Mouse (Mus musculus): ENCODE measurements around the gene Ppp1r36. TPM values are rescaled to one million over a fixed set of nuclear protein-coding genes. Genes with fewer than 3 reads are reported as not detected.

Gene Ppp1r36
- polyA plus RNA-seq, 1 experiment from 2014 or later: 1.6 TPM

GRCm38 (mm10) chr12:76482446-76482845, 65.1 kb downstream of the Ppp1r36 start:
- no peaks in the 10 kb centered on the region for H3K9me3 ChIP-seq
- ATAC-seq (ENCODE audit: low FRiP score, low read depth): no peak
- 79% methylated on average over 2 of the region's 2 CpGs for WGBS

GRCm38 (mm10) chr12:76482948-76483347, 65.6 kb downstream of the Ppp1r36 start:
- Histone ChIP-seq H3K27ac (replicated peaks) (no peak overlapping the region), H3K4me1 (replicated peaks) (0 out of 2 replicates have a peak, but pooled peaks cover 4% of the 10 kb centered on the region), H3K27me3 (no peaks in the 10 kb centered on the region), H3K9ac (no peak overlapping the region), H3K4me3 (no peak overlapping the region), H3K36me3 (no peaks in the 10 kb centered on the region), H3K9me3 (no peaks in the 10 kb centered on the region), H3K4me2 (no peak overlapping the region)
- WGBS: 88% methylated on average over 2 of the region's 2 CpGs
- ATAC-seq (ENCODE audit: low FRiP score, low read depth): no peak

More at GRCm38 (mm10) chr12:76482446-76482845, 65.1 kb downstream of the Ppp1r36 start:
- H3K36me3 ChIP-seq: no peaks in the 10 kb centered on the region
- no peak overlapping the region for H3K27ac ChIP-seq (replicated peaks)
- H3K9ac ChIP-seq: no peak overlapping the region
- H3K4me3 ChIP-seq: no peak overlapping the region
- no peaks in the 10 kb centered on the region for H3K27me3 ChIP-seq
- no peak overlapping the region for H3K4me2 ChIP-seq
- H3K4me1 ChIP-seq (replicated peaks): 0 out of 2 replicates have a peak, but pooled peaks cover 5% of the 10 kb centered on the region

GRCm38 (mm10) chr12:76484881-76485280, 67.5 kb downstream of the Ppp1r36 start:
- H3K36me3 ChIP-seq: no peaks in the 10 kb centered on the region
- no peak overlapping the region for H3K4me2 ChIP-seq
- no peak overlapping the region for H3K9ac ChIP-seq
- H3K9me3 ChIP-seq: no peaks in the 10 kb centered on the region
- no peak overlapping the region for H3K27ac ChIP-seq (replicated peaks)
- 55% methylated on average over 4 of the region's 4 CpGs for WGBS
- no peaks in the 10 kb centered on the region for H3K4me1 ChIP-seq (replicated peaks)
- no peaks in the 10 kb centered on the region for H3K27me3 ChIP-seq
- ATAC-seq (ENCODE audit: low FRiP score, low read depth): no peak
- H3K4me3 ChIP-seq: no peak overlapping the region

- H3K27ac ChIP-seq (replicated peaks): no peak overlapping the region
- no peak overlapping the region for H3K4me3 ChIP-seq
- no peaks in the 10 kb centered on the region for H3K27me3 ChIP-seq
- WGBS: 63% methylated on average over 11 of the region's 11 CpGs
- no peak overlapping the region for H3K4me2 ChIP-seq
- no peak for ATAC-seq (ENCODE audit: low FRiP score, low read depth)
- no peak overlapping the region for H3K9ac ChIP-seq
- no peaks in the 10 kb centered on the region for H3K9me3 ChIP-seq
- H3K4me1 ChIP-seq (replicated peaks): no peaks in the 10 kb centered on the region
- H3K36me3 ChIP-seq: no peaks in the 10 kb centered on the region
Observed at GRCm38 (mm10) chr12:76485381-76485780, 68.0 kb downstream of the Ppp1r36 start.

GRCm38 (mm10) chr12:76486943-76487342, 69.6 kb downstream of the Ppp1r36 start:
- 80% methylated on average over 9 of the region's 9 CpGs for WGBS
- ATAC-seq (ENCODE audit: low FRiP score, low read depth): no peak
- Histone ChIP-seq H3K9me3 (no peaks in the 10 kb centered on the region), H3K36me3 (no peaks in the 10 kb centered on the region), H3K9ac (no peak overlapping the region), H3K4me2 (no peak overlapping the region), H3K4me1 (replicated peaks) (no peaks in the 10 kb centered on the region), H3K27ac (replicated peaks) (no peak overlapping the region), H3K27me3 (no peaks in the 10 kb centered on the region), H3K4me3 (no peak overlapping the region)

Other genes with a start within 250 kb of the Ppp1r36 start
- 0.21 and 0.51 TPM in 2 replicates for gene Esr2, start 240.3 kb upstream of the Ppp1r36 start, polyA plus RNA-seq (2015; fragmentation: Nextera tagmentation; extraction: Ambion mirVana)
- not detected in 2 replicates for gene Tex21, start 170.8 kb upstream of the Ppp1r36 start, polyA plus RNA-seq (2015; fragmentation: Nextera tagmentation; extraction: Ambion mirVana)
- gene Mthfd1, start 162.2 kb upstream of the Ppp1r36 start, polyA plus RNA-seq (2015; fragmentation: Nextera tagmentation; extraction: Ambion mirVana): 33.1 and 34.1 TPM in 2 replicates
- 10.7 and 12.4 TPM in 2 replicates for gene Akap5, start 92.6 kb upstream of the Ppp1r36 start, polyA plus RNA-seq (2015; fragmentation: Nextera tagmentation; extraction: Ambion mirVana)
- 13.1 and 14.1 TPM in 2 replicates for gene Zbtb25, start 47.9 kb upstream of the Ppp1r36 start, polyA plus RNA-seq (2015; fragmentation: Nextera tagmentation; extraction: Ambion mirVana)
- 3.7 and 3.9 TPM in 2 replicates for gene Zbtb1, start 47.3 kb upstream of the Ppp1r36 start, polyA plus RNA-seq (2015; fragmentation: Nextera tagmentation; extraction: Ambion mirVana)
- 7.3 and 8.7 TPM in 2 replicates for gene Hspa2, start 13.4 kb upstream of the Ppp1r36 start, polyA plus RNA-seq (2015; fragmentation: Nextera tagmentation; extraction: Ambion mirVana)
- 2.1 and 2.3 TPM in 2 replicates for gene Plekhg3, start 113.4 kb downstream of the Ppp1r36 start, polyA plus RNA-seq (2015; fragmentation: Nextera tagmentation; extraction: Ambion mirVana)

Data from hindbrain, embryonic 15.5 days (tissue).